Mouse (Mus musculus) adrenal gland, adult 18-20 months (tissue): ENCODE results near the gene Phf2. TPM values are rescaled to one million over a fixed set of nuclear protein-coding genes. Genes with fewer than 3 reads are reported as not detected.
"Not testable (repeated sequence)": the region's sequence is repeated elsewhere in the genome, so short reads cannot be mapped to it uniquely, and the experiment has no call there.

Source experiments
- DNase-seq, 2 experiments: peaks; one replicate each; pipeline ENCODE4 v3.0.0; 2021 to 2022; ENCODE audit warnings: low spot score in 2 of 2
- total RNA-seq, 2 experiments: library from RNA; stranded (reverse); gene quantifications; 1 replicate in 1 of 2; 2 replicates in 1 of 2; pipeline ENCODE4 v1.2.3; 2021

Phf2 gene
- total RNA-seq, 2 experiments from 2014 or later: 46.7 to 47.4 TPM

DNA sequence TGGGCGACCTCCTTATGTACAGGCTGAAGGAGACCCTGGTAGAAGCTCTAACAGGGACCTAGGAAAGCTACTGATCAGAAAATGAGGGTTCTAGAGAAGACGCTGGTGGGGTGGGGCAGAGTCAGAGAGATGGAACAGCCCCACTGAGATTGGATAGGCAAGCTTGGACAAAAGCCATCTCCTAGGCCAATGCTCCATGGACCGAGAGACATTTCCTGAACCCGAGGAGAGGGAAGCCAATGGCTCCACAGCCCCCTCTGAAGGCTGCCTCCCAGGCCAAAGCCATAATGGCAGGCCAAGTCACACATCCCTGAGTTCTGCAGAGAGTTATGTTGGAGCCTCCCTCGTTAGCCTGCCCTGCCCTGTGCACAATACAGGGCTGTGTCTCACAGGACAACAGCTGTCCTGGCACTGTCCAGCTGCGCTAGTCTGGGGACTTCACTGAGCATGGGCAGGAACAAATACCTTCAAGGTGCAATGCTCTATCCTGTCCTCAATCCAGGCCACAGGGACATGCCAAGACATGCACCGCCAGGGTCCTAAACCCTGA lies 60.6 kb downstream of the Phf2 start:
- DNase-seq: no peak

DNA sequence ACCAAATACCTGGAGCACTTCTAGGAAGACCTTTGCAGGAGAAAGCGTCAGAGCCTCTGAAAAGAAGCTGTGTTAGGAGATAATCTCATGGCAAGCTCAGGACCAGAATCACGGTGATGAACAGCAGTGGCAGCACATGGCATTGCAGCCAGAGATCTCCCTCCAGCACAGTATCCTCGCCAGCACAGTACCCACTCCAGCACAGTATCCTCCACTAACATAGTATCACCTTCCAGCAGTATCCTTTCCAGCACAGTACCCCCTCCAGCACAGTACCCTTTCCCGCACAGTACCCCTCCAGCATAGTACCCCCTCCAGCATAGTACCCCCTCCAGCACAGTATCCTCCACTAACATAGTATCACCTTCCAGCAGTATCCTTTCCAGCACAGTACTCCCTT lies 61.3 kb downstream of the Phf2 start:
- not testable (repeated sequence) for DNase-seq

GRCm38 (mm10) chr13:48807481-48808031 lies 63.4 kb downstream of the Phf2 start:
- peak; percentile 50 to 60 for DNase-seq

DNA sequence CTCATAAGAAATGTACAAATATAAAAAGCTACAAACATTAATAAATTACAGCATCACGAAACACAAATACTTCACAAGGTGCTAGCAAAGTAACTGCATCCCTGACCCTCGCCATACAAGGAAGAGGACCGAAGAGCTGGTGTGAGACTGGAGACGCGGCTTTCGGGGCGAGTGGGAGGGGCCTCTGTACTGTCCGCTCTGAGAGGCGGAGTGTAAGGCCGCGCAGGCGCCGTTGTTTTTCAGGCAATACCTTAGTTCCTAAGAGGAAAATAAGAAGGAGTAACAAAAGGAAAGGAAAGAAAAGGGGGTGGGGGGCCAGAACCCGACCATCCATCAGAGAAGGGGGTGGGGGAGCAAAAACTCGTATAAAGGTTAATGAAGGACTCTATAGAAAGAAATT lies 68.7 kb downstream of the Phf2 start:
- DNase-seq: no peak

- peak; percentile 68 to 71 for DNase-seq
Measured at GRCm38 (mm10) chr13:48800850-48801546, 69.9 kb downstream of the Phf2 start.

GRCm38 (mm10) chr13:48798256-48798771 lies 72.6 kb downstream of the Phf2 start:
- no peak for DNase-seq

- no peak for DNase-seq
Measured at GRCm38 (mm10) chr13:48796906-48797305, 74.0 kb downstream of the Phf2 start.

DNA sequence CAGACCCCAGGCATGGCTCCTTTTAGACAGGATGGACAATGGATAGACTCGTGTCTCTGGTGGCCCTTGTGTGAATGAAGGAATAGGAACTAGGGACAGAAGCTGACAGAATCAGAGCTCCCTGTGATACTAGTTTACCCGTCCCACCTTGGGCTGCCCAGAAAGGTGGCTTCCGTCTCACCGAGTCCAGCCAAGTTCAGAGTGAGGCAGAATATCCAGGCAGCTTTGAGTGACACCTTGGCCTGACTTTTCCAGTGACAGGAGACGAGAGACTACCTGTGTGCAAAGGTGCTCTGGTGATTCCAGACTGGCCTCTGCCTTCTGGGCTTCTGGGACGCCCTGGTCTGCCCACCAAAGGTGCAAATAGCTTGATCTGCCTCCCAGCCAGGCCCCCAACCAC lies 75.2 kb downstream of the Phf2 start:
- no peak for DNase-seq

- no peak for DNase-seq
Measured at GRCm38 (mm10) chr13:48784594-48785298, 86.2 kb downstream of the Phf2 start.

GRCm38 (mm10) chr13:48784151-48784550 lies 86.8 kb downstream of the Phf2 start:
- DNase-seq: no peak

GRCm38 (mm10) chr13:48782727-48783725 lies 87.9 kb downstream of the Phf2 start:
- peak; percentile 53 to 70 for DNase-seq

GRCm38 (mm10) chr13:48780345-48781010 lies 90.4 kb downstream of the Phf2 start:
- no peak for DNase-seq

DNA sequence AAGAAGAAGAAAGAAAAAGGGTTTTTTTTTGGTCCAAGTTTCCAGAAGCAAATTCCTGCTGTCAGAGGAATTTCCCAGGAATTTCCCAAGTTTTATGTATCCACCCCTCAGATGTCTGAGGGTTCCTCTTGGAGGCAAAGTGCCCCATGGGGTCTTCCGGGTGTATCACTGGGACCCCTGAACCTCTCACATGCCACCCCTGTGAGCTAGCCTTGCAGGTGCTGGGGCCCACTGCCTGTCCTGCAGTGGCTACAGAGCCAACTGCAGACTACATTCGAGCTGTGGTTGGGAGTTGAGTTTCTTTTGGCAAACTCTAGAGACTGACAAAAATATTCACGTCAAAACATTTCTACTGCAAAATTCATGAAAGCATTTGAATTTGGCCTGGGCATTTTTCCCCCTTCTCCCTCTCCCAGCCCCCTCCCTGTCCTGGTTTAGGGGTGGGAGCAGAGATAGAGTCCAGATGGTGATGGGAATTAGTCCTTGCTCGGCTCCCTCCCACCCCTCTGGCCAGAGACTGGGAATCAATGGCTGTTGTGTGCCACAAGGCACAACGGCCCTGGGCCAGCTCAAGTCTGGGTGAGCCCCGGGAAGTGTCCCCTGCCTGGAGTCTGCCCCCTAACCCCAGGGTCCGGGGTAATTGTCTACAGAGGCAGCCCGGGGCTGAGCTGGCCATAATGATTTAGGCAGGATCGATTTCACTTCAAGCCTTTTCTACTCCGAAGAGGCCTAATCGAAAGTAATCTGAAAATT lies 91.2 kb downstream of the Phf2 start:
- no peak for DNase-seq

GRCm38 (mm10) chr13:48778138-48778537 lies 92.8 kb downstream of the Phf2 start:
- no peak for DNase-seq

GRCm38 (mm10) chr13:48774506-48774905 lies 96.4 kb downstream of the Phf2 start:
- no peak for DNase-seq

- no peak for DNase-seq
Measured at GRCm38 (mm10) chr13:48768109-48768508, 102.8 kb downstream of the Phf2 start.

DNA sequence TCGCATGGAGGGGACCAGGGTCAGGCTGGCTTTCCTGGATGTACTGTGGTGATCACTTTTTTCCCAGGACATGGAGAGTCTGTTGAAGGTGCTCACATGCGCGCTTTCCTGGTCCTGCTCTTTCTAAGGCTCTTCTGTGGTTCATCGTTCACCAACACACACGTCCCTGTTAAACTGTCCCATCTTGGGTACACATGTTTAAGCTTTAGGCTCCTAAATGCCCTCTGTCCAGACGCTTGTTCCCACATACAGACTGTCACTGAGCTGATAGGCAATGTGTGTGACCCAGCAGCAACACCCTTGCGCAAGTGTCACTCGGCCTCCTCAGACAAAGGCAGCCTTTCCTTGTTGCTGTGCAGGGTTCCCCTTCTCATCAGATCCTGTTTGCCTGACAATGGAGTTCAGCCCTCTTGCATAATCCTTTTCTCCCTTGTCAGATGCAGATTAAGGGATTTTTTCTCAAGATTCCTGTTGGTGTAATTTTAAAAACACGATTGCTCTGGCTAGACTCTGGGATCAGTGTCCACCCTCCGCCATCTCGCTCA lies 107.1 kb downstream of the Phf2 start:
- no peak for DNase-seq

DNA sequence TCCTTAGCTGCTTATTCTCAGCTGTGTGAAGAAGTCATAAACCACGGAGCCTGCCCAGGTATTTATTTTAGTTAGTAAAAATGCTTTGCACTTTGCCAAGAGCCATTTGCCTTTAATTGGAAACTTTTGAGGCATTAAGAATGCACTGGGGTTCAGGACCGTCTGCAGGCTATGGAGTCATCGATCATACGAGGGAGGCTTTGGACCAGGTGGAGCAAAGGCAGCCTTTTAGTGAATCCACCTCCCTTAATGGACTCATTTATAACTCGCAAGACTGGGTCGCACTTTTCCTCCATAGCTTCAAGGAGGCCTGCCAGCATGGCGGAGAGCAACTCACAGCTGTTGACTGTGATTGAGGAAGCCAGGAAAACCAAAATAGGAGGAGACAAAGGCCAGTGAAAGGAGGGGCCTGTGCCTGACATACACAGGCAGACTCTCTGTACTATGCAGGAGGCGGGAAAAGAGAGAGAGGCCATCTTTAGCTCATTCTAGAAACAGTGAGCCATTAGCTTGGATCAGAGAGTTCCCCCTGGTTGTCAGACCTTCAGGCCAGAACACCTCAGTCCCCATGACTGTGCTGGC lies 110.0 kb downstream of the Phf2 start:
- DNase-seq: no peak

- DNase-seq: no peak
Measured at GRCm38 (mm10) chr13:48756769-48757168, 114.2 kb downstream of the Phf2 start.
